Mouse (Mus musculus) small intestine, adult 2 months (tissue): ENCODE data around the gene Vmn2r84. TPM values are rescaled to one million over a fixed set of nuclear protein-coding genes. Genes with fewer than 3 reads are reported as not detected.
"Not testable (repeated sequence)": the region's sequence is repeated elsewhere in the genome, so short reads cannot be mapped to it uniquely, and the experiment has no call there.

Source experiments
- H3K27ac ChIP-seq: fragments of 200-500 bp; 2 replicates; pipeline ENCODE4 v1.5.1; 2012; ENCODE audit warnings: low read depth, low read length, control low read depth, inconsistent platforms; ENCODE audit not compliant: insufficient read depth
- H3K27me3 ChIP-seq: fragments of 200-500 bp; 2 replicates; pipeline ENCODE4 v1.6.1; 2012; ENCODE audit warnings: mild to moderate bottlenecking, moderate library complexity, low read length, inconsistent platforms; ENCODE audit not compliant: control insufficient read depth, insufficient read depth
- H3K36me3 ChIP-seq: fragments of 200-500 bp; 2 replicates; pipeline ENCODE4 v1.6.1; 2012; ENCODE audit warnings: mild to moderate bottlenecking, low read length, control low read depth, inconsistent platforms; ENCODE audit not compliant: control insufficient read depth, insufficient read depth
- H3K4me1 ChIP-seq: fragments of 200-500 bp; 2 replicates; pipeline ENCODE4 v1.6.1; 2012; ENCODE audit warnings: low read length, inconsistent platforms, mixed read lengths; ENCODE audit not compliant: control insufficient read depth, insufficient read depth, insufficient read length
- H3K4me3 ChIP-seq: fragments of 200-500 bp; 2 replicates; pipeline ENCODE4 v1.5.1; 2012; ENCODE audit warnings: low read depth, mild to moderate bottlenecking, control low read depth, inconsistent platforms, low read length, moderate library complexity
- CTCF ChIP-seq: fragments of 200-500 bp; IDR thresholded peaks from 2 replicates; pipeline ENCODE4 v1.5.1; 2012; ENCODE audit warnings: low read depth, mild to moderate bottlenecking, control low read depth, inconsistent platforms, low read length, moderate library complexity, mixed read lengths; ENCODE audit not compliant: insufficient replicate concordance, insufficient read length; ENCODE audit errors: extremely low read depth
- POLR2A ChIP-seq: fragments of 200-500 bp; IDR thresholded peaks from 2 replicates; pipeline ENCODE4 v1.6.1; 2012; ENCODE audit warnings: low read depth, mild to moderate bottlenecking, control low read depth, inconsistent platforms, low read length, moderate library complexity
- WGBS: fragments of 180-500 bp; shearing (Covaris S2); methylation state at CpG from one replicate; pipeline ENCODE4 v1.1.7; 2018; 5-methylcytosine and 5-hydroxymethylcytosine counted together
- polyA plus RNA-seq: library from polyadenylated mRNA; depleted of rRNA; stranded (reverse); fragments of >200 nt; gene quantifications from 2 replicates; pipeline ENCODE4 v1.2.3, GENCODE M21; 2012; rRNA removed

The Vmn2r84 gene
- not detected in 2 replicates for polyA plus RNA-seq

- no peak within 1 kb of the TSS for H3K27ac ChIP-seq
- TF ChIP-seq CTCF (no peak), POLR2A (no peak)
- H3K4me1 ChIP-seq: no peaks in the 10 kb centered on the region
- no peaks in the 10 kb centered on the region for H3K27me3 ChIP-seq
- H3K36me3 ChIP-seq: no peaks in the 10 kb centered on the region
- H3K4me3 ChIP-seq: no peak within 1 kb of the TSS
Observed at GRCm38 (mm10) chr10:130394232-130394631, at the start of gene Vmn2r84. Vmn2r84 (minus strand) TSS chr10:130394332.

DNA sequence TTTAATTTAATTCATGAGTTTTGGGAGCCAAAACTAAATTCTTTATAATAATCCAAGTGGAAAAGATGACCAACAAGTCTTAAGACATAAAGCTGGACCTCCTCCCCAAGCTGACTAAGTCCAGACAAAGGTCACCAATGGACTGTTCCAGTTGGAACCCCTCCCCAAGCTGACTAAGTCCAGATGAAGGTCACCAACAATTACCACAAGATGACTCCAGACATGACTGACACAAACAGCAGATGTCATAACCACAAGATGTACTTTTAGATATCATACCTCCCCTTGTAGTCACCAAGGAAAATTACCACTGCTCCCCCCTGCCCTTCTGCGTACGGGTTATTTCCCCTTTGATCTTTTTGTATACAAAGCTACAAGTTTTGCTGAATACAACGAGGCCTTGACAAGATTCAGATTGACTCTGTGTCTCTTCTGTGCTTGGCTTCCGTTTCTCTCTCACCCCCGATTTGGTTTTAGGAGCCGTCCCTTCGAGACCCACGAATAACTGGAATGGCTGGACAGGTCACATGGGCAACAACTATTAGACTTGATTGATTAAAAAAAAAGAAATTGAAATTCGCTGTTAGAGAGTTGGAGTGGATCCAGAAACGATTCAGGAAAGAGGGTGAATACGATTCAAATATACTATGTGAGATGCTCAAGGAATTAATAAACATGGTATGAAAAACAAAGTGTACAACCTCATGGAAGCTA is 40.2 kb upstream of the Vmn2r84 start:
- H3K4me1 ChIP-seq, H3K4me3 ChIP-seq, H3K27ac ChIP-seq, H3K36me3 ChIP-seq, H3K27me3 ChIP-seq: not testable (repeated sequence)
- 83% methylated on average over 11 of the region's 11 CpGs for WGBS

DNA sequence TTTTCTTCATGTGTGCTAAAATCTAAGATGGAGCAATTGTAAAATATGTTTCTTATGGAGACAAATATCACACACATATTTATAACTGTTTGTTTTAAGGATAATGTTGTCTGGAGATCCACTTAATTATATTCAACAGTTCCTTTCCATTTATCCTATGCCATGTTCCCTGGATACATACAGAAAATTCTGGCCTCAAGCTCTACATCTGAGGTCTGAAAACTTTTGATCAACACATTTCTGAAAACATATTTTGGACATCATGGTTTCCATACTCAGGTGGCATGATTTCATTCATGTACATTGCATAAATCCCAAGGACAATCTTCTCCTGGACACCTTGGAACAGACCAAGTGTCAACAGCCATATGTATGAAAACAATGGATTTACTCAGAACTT is 35.5 kb upstream of the Vmn2r84 start, which contains the start of gene Vmn2r85:
Gene Vmn2r85, minus strand, starts transcription at position 101 of the 400 bp plus-strand sequence.
- not testable (repeated sequence) for H3K36me3 ChIP-seq, H3K27ac ChIP-seq, H3K4me1 ChIP-seq, H3K4me3 ChIP-seq, H3K27me3 ChIP-seq

GRCm38 (mm10) chr10:130422368-130422767 is 28.2 kb upstream of the Vmn2r84 start:
- not testable (repeated sequence) for H3K27ac ChIP-seq, H3K4me1 ChIP-seq, H3K36me3 ChIP-seq, H3K27me3 ChIP-seq, H3K4me3 ChIP-seq
- 55% methylated on average over 2 of the region's 2 CpGs for WGBS

DNA sequence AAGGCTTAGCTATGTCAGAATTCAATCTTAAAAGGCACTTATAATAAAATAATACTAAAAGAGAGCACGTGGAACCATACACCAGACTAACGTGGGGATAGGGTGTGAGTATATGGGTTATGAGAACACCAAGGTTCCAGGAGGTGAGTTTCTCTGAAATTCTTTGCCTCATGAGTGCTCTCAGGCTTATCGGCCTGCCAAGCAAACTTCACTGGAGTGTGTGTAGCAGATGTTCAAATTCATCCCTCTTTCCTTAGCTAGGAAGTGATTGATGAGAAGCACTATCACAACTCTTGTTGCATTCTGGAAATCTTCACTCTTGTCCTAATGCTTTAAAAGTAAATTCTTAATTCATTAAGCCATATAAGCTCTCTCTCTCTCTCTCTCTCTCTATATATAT is 26.3 kb upstream of the Vmn2r84 start:
- H3K27me3 ChIP-seq: no peaks in the 10 kb centered on the region
- WGBS: 71% methylated on average over 3 of the region's 3 CpGs
- H3K4me3 ChIP-seq: no peak overlapping the region
- no peak overlapping the region for H3K27ac ChIP-seq
- no peaks in the 10 kb centered on the region for H3K4me1 ChIP-seq
- H3K36me3 ChIP-seq: no peaks in the 10 kb centered on the region
- no peak for TF ChIP-seq CTCF
- TF ChIP-seq POLR2A: no peak

- 44% methylated on average over 2 of the region's 2 CpGs for WGBS
- not testable (repeated sequence) for H3K4me1 ChIP-seq, H3K36me3 ChIP-seq, H3K4me3 ChIP-seq, H3K27ac ChIP-seq, H3K27me3 ChIP-seq
Observed at GRCm38 (mm10) chr10:130419954-130420353, 25.8 kb upstream of the Vmn2r84 start.

GRCm38 (mm10) chr10:130416352-130416751 is 22.2 kb upstream of the Vmn2r84 start:
- H3K36me3 ChIP-seq, H3K27me3 ChIP-seq, H3K4me1 ChIP-seq, H3K27ac ChIP-seq, H3K4me3 ChIP-seq: not testable (repeated sequence)

DNA sequence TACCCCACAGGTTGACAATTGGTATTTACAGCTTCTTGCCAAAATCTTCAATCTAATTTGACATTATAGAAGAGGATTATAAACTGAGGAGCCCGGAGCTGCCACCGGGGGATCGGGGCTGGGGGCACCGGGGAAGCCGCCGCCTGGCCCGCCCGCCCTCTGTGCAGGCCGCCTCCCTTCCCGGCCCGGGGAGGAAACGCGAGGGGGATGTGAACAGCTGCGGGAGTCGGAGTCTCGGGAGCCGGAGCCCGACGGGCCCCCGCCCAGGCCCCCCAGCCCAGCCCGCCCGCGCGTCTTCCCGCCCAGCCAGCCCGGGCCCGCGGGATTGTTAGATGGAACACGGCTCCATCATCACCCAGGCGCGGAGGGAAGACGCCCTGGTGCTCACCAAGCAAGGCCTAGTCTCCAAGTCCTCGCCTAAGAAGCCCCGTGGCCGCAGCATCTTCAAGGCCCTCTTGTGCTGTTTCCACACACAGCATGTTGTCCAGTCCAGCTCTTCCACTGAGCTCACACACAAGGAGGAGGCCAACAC is 18.1 kb upstream of the Vmn2r84 start:
- WGBS: 59% methylated on average over 34 of the region's 35 CpGs
- not testable (repeated sequence) for H3K4me3 ChIP-seq, H3K27ac ChIP-seq, H3K4me1 ChIP-seq, H3K27me3 ChIP-seq, H3K36me3 ChIP-seq
